Mouse (Mus musculus) midbrain, embryonic 16.5 days (tissue): ENCODE data around the gene Plpp3. TPM values are rescaled to one million over a fixed set of nuclear protein-coding genes. Genes with fewer than 3 reads are reported as not detected.

Source experiments
- ATAC-seq: fragments of 200-750 bp; cut with Nextera tagmentation; 2 replicates; pipeline ENCODE4 v1.8.0; 2017; ENCODE audit warnings: moderate TSS enrichment
- H3K27ac ChIP-seq: fragments of 300-500 bp; sonication (generic); 2 replicates; pipeline ENCODE4 v1.5.1; 2014; ENCODE audit warnings: mild to moderate bottlenecking, low read length, mixed read lengths
- H3K27me3 ChIP-seq: fragments of 300-500 bp; sonication (generic); 2 replicates; pipeline ENCODE4 v1.6.1; 2014; ENCODE audit warnings: low read depth, low read length, mixed read lengths; ENCODE audit not compliant: control insufficient read depth, insufficient read depth
- H3K36me3 ChIP-seq: fragments of 300-500 bp; sonication (generic); 2 replicates; pipeline ENCODE4 v1.6.1; 2014; ENCODE audit warnings: mild to moderate bottlenecking, low read length, moderate library complexity, mixed read lengths; ENCODE audit not compliant: control insufficient read depth, insufficient read depth
- H3K4me1 ChIP-seq: fragments of 300-500 bp; sonication (generic); 2 replicates; pipeline ENCODE4 v1.6.1; 2014; ENCODE audit warnings: mild to moderate bottlenecking, low read length, mixed read lengths; ENCODE audit not compliant: control insufficient read depth, insufficient read depth
- H3K4me2 ChIP-seq: fragments of 300-500 bp; sonication (generic); 2 replicates; pipeline ENCODE4 v1.6.1; 2014; ENCODE audit warnings: mild to moderate bottlenecking, low read length, mixed read lengths
- H3K4me3 ChIP-seq: fragments of 300-500 bp; sonication (generic); 2 replicates; pipeline ENCODE4 v1.5.1; 2014; ENCODE audit warnings: low read depth, mild to moderate bottlenecking, low read length, moderate library complexity, mixed read lengths
- H3K9ac ChIP-seq: fragments of 300-500 bp; sonication (generic); 2 replicates; pipeline ENCODE4 v1.6.1; 2014; ENCODE audit warnings: low read depth, low read length, mixed read lengths
- H3K9me3 ChIP-seq: fragments of 300-500 bp; sonication (generic); replicated peaks from 2 replicates; pipeline ENCODE4 v1.6.1; 2014; ENCODE audit warnings: mild to moderate bottlenecking, low read length, mixed read lengths; ENCODE audit not compliant: control insufficient read depth, poor library complexity, severe bottlenecking
- WGBS: fragments of 180-500 bp; shearing (Covaris S2); extraction: QIAGEN DNeasy Blood & Tissue Kit; methylation state at CpG from one replicate; pipeline ENCODE4 v1.1.7; 2014; 5-methylcytosine and 5-hydroxymethylcytosine counted together
- polyA plus RNA-seq: library from polyadenylated mRNA; unstranded; fragments of >200 nt; fragmentation: Nextera tagmentation; extraction: Ambion mirVana; gene quantifications from 2 replicates; pipeline ENCODE4 v1.2.1, GENCODE M21; 2015

The Plpp3 gene
- polyA plus RNA-seq, 1 experiment from 2014 or later, result 102 TPM

DNA sequence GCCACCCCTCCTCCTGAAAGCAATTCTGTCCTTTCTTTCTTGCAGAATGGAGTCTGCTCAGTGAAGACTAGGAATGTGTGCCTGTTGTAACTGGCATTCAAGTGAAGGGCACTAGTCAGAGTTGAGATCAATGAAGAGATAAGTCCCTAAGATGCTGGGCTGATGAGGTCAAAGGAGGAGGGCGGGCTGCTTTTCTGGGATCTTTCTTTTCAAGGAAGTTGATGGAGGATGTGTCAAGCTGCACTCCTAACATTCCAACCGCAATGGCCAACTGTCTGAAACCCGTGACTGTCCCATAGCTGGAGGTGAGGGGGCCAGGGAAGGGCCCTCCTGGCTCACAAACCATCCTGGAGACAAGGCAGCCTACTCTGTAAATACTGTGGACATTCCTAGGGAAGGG, 118.5 kb downstream of the Plpp3 start:
- H3K9ac ChIP-seq, result no peak overlapping the region
- H3K36me3 ChIP-seq, result no peaks in the 10 kb centered on the region
- no peaks in the 10 kb centered on the region for H3K9me3 ChIP-seq
- WGBS, result 75% methylated on average over 3 of the region's 3 CpGs
- H3K27ac ChIP-seq, result no peak overlapping the region
- H3K4me1 ChIP-seq, result peaks cover 5% of the 10 kb centered on the region; the same call in 1 of the 2 replicates
- ATAC-seq, result no peak
- H3K4me3 ChIP-seq, result no peak overlapping the region
- no peak overlapping the region for H3K4me2 ChIP-seq
- H3K27me3 ChIP-seq, result no peaks in the 10 kb centered on the region

DNA sequence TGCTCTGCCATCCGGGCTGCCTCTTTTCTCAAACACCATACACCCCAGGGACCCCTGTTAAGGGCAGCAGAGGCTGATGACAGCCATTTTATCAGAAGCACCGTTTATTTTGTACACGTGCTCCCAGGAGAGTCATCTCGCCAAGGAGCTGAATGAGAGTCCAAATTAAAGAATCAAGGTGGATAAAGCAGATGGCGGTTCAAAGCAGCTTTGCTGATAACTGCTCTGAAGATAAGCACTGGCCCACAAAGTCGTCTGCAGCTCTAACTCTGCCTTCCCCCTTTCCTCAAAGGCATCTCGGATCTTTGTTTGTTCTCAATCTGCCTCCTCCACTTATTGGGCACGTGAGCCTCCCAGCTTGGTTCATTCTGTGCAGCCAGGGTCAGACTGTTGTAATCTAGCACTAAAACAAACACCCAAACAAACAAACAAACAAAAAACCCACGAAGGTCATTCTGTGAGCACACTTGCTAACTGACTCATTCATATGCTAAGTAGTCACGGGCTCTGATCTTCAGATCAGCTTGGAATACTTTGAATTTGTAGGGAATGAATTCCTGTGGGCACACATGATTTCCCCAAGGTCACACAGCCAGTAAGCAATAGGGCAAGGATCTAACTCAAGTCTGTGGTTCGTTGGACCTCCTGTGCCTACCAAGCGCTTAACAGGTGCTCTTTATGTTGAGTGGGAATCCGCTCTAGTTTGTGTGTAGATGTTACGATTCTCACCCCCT, 119.1 kb downstream of the Plpp3 start:
- Histone ChIP-seq H3K36me3 (no peaks in the 10 kb centered on the region), H3K9me3 (no peaks in the 10 kb centered on the region), H3K27ac (no peak overlapping the region), H3K4me1 (peaks cover 5% of the 10 kb centered on the region; the same call in 1 of the 2 replicates), H3K27me3 (no peaks in the 10 kb centered on the region), H3K9ac (no peak overlapping the region), H3K4me3 (no peak overlapping the region), H3K4me2 (no peak overlapping the region)
- no peak for ATAC-seq
- 28% methylated on average over 14 of the region's 14 CpGs for WGBS

DNA sequence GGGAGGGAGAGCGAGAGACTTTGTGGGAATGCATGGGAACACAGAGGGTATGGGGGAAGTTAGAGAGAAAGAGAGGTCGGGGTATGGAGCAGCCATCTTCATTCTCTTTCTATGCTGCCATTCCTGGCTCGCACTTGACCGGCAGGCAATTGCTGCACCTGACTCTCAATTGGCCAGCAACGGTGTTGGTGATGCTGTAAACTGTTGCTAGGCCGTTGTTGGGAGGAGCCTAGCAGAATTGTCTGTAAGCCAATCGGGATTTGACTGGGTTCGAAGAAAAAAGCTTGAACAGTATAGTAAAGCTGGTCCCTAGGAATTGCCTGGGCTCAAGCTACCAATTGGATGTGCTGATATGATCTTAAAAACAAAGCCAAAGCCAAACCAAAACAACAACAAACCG, 121.0 kb downstream of the Plpp3 start:
- no peak for ATAC-seq
- 71% methylated on average over 9 of the region's 9 CpGs for WGBS

DNA sequence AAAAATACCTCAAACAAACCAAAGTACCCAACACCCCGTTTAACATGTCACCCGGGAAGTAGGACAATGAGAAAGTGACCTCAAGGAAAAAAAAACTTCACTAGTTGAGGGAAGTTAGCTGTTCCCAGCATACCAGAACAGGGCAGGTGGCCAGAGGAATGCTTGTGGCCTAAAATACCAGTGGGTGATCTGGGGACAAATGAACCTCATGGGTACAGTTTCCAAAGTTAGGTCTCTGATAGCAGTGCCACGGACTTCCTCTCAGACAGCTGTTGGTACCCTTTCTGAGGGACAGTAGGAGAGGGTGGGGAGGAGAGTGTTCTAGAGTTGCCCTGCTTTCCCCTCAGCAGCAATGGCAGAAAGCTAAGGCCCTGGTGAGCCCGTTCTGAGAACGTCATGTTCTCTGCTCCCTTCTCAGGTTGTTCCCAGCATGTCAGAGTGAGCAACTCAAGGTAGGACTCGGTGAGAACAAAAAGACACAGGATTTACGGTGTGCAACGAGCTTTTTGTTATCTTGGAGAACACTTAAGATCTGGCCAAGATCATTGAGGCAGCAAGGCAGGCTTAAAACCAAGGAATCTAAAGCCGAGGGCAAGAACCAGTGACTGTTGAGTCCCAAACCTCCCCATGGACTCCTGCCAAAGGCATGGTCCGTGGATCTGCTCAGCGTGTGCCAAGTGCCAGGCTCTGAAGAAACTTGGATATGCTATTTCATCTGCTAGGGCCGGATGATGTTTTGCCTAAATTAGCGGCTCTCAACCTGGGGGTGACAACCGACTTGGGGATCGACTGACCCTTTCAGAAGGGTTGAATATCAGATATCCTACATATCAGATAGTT, 121.6 kb downstream of the Plpp3 start:
- H3K27me3 ChIP-seq, result no peaks in the 10 kb centered on the region
- H3K4me1 ChIP-seq, result peaks cover 18% of the 10 kb centered on the region
- no peak for ATAC-seq
- WGBS, result 93% methylated on average over 15 of the region's 15 CpGs
- no peaks in the 10 kb centered on the region for H3K36me3 ChIP-seq
- no peak overlapping the region for H3K9ac ChIP-seq
- H3K27ac ChIP-seq, result no peak overlapping the region
- no peaks in the 10 kb centered on the region for H3K9me3 ChIP-seq
- H3K4me2 ChIP-seq, result no peak overlapping the region
- no peak overlapping the region for H3K4me3 ChIP-seq

More for the DNA sequence above, 121.0 kb downstream of the Plpp3 start:
- Histone ChIP-seq H3K4me3 (no peak overlapping the region), H3K4me2 (no peak overlapping the region), H3K9me3 (no peaks in the 10 kb centered on the region), H3K27ac (no peak overlapping the region), H3K27me3 (no peaks in the 10 kb centered on the region), H3K9ac (no peak overlapping the region), H3K36me3 (no peaks in the 10 kb centered on the region), H3K4me1 (peaks cover 18% of the 10 kb centered on the region)

DNA sequence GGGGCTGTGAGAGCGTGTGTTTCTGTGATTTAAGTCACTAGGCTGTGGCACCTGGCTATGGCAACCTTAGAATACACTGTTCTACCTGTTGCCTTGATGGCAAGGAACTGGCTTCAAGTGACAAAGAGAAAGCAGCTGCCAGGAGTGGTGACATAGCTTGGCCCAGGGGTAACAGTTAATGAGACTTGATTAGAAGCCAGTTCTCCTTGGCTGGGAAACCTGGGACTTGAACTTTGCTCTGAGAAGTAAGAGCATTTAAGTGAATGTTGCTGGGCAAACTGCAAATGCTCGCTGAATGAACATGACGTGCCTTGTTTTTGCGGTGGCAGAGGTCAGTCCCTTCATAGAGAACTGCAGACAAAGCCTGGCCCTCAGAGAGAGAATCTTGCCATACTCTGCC, 122.7 kb downstream of the Plpp3 start:
- no peak overlapping the region for H3K9ac ChIP-seq

DNA sequence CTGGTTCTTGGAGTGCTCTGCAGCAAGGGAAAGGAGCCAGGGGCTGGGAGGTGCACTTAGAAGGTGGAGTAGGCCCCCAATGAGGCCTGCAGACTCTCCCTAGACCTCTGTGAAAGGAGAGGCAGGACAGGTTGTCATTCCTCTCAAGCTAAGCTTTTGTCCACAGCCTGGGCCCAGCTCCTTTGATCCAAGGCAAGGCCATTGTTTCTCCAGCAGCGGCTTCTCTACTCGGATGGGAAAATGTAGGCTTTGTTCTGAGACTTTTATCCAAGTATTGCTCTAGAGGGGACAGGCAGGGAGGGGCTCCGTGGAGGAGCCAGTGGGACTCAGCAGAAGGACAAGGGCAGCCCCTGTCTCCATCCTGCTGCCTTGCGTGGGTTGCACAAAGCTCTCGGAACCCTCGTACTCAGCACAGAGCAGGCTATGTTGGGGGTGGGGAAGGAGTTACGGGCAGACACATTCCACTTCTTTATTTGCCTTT, 124.6 kb downstream of the Plpp3 start:
- Histone ChIP-seq H3K36me3 (no peaks in the 10 kb centered on the region), H3K27ac (no peak overlapping the region), H3K4me2 (no peak overlapping the region), H3K27me3 (no peaks in the 10 kb centered on the region), H3K9ac (no peak overlapping the region), H3K9me3 (no peaks in the 10 kb centered on the region), H3K4me3 (no peak overlapping the region), H3K4me1 (peaks cover 13% of the 10 kb centered on the region)
- WGBS, result 15% methylated on average over 7 of the region's 7 CpGs
- ATAC-seq, result peak; percentile 71

More for the DNA sequence above, 122.7 kb downstream of the Plpp3 start:
- no peaks in the 10 kb centered on the region for H3K9me3 ChIP-seq
- no peak overlapping the region for H3K4me2 ChIP-seq
- WGBS, result 70% methylated on average over 4 of the region's 4 CpGs
- no peak overlapping the region for H3K27ac ChIP-seq
- H3K27me3 ChIP-seq, result no peaks in the 10 kb centered on the region
- no peaks in the 10 kb centered on the region for H3K36me3 ChIP-seq
- H3K4me1 ChIP-seq, result peaks cover 18% of the 10 kb centered on the region
- no peak for ATAC-seq
- no peak overlapping the region for H3K4me3 ChIP-seq

Other genes with a start within 250 kb of the Plpp3 start
- gene Fyb2, start 243.9 kb upstream of the Plpp3 start, polyA plus RNA-seq, result 0.09 and 0.19 TPM in 2 replicates
- gene Prkaa2, start 47.5 kb upstream of the Plpp3 start, polyA plus RNA-seq, result 17.7 and 18.6 TPM in 2 replicates